Mouse (Mus musculus) forebrain, embryonic 15.5 days (tissue): Measurements from ENCODE around the gene Tspan33. TPM values are rescaled to one million over a fixed set of nuclear protein-coding genes. Genes with fewer than 3 reads are reported as not detected.
"Not testable (repeated sequence)": the region's sequence is repeated elsewhere in the genome, so short reads cannot be mapped to it uniquely, and the experiment has no call there.

Experiments
- ATAC-seq: fragments of 200-750 bp; cut with Nextera tagmentation; replicated peaks from 2 replicates; pipeline ENCODE4 v1.8.0; 2017; ENCODE audit warnings: mild to moderate bottlenecking, moderate TSS enrichment, moderate library complexity
- H3K27ac ChIP-seq: fragments of 300-500 bp; sonication (generic); replicated peaks from 2 replicates; pipeline ENCODE4 v1.5.1; 2015; ENCODE audit warnings: mild to moderate bottlenecking, inconsistent platforms
- H3K27me3 ChIP-seq: fragments of 300-500 bp; sonication (generic); 2 replicates; pipeline ENCODE4 v1.6.1; 2015; ENCODE audit warnings: inconsistent platforms
- H3K36me3 ChIP-seq: fragments of 300-500 bp; sonication (generic); 2 replicates; pipeline ENCODE4 v1.6.1; 2015; ENCODE audit warnings: mild to moderate bottlenecking, inconsistent platforms
- H3K4me1 ChIP-seq: fragments of 300-500 bp; sonication (generic); 2 replicates; pipeline ENCODE4 v1.6.1; 2015; ENCODE audit warnings: inconsistent platforms
- H3K4me2 ChIP-seq: fragments of 300-500 bp; sonication (generic); replicated peaks from 2 replicates; pipeline ENCODE4 v1.6.1; 2015; ENCODE audit warnings: mild to moderate bottlenecking, inconsistent platforms
- H3K4me3 ChIP-seq: fragments of 300-500 bp; sonication (generic); 2 replicates; pipeline ENCODE4 v1.5.1; 2015; ENCODE audit warnings: mild to moderate bottlenecking, inconsistent platforms
- H3K9ac ChIP-seq: fragments of 300-500 bp; sonication (generic); replicated peaks from 2 replicates; pipeline ENCODE4 v1.6.1; 2015; ENCODE audit warnings: mild to moderate bottlenecking, inconsistent platforms
- H3K9me3 ChIP-seq: fragments of 300-500 bp; sonication (generic); 2 replicates; pipeline ENCODE4 v1.6.1; 2016; ENCODE audit warnings: inconsistent platforms
- whole genome bisulfite sequencing: fragments of 180-500 bp; shearing (Covaris S2); methylation state at CpG from one replicate; pipeline ENCODE4 v1.1.7; 2015; ENCODE audit warnings: mixed read lengths; 5-methylcytosine and 5-hydroxymethylcytosine counted together
- polyA plus RNA-seq: library from polyadenylated mRNA; unstranded; fragments of >200 nt; fragmentation: Nextera tagmentation; extraction: Ambion mirVana; gene quantifications from 2 replicates; pipeline ENCODE4 v1.2.1, GENCODE M21; 2015

Tspan33 gene
- polyA plus RNA-seq, 1 experiment from 2014 or later, result 7.4 TPM

DNA sequence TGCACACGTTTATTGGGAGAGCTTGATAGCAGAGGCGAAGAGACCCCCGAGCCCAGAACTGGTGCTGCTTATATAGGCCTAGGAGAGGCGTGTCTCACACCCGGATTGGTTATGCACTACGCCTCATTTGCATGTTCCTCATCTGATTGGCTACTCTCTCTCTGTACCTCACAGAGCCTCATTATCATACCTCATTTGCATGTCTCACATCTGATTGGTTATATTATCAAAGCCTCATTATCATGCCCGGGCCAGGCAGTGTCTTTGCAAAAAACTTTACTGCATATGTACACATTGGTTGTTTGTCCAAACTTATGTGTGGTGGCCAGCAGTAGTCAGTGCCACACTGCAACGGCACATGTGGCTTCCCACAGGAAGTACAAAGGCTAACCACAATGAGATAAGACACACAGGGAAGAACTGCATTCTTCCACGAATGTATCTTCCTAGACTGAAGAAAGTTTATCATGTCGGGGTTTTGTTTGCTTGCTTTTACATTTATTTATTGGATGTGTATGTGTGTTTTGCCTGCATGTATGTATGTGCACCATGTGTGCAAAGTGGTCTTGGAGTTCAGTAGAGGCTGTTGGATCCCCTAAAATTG, 14.0 kb upstream of the Tspan33 start:
- not testable (repeated sequence) for ATAC-seq, H3K9ac ChIP-seq, H3K4me2 ChIP-seq, H3K4me3 ChIP-seq, H3K36me3 ChIP-seq, H3K9me3 ChIP-seq, H3K27ac ChIP-seq, H3K4me1 ChIP-seq, H3K27me3 ChIP-seq
- 88% methylated on average over 10 of the region's 10 CpGs for WGBS

- no peaks in the 10 kb centered on the region for H3K27me3 ChIP-seq
- H3K9me3 ChIP-seq, result no peaks in the 10 kb centered on the region
- no peak for ATAC-seq
- no peaks in the 10 kb centered on the region for H3K36me3 ChIP-seq
- H3K4me2 ChIP-seq, result no peak overlapping the region
- H3K4me3 ChIP-seq, result no peak overlapping the region
- WGBS, result 85% methylated on average over 4 of the region's 4 CpGs
- H3K27ac ChIP-seq, result no peak overlapping the region
- H3K4me1 ChIP-seq, result no peaks in the 10 kb centered on the region
- H3K9ac ChIP-seq, result no peak overlapping the region
Observed at GRCm38 (mm10) chr6:29681853-29682252, 12.2 kb upstream of the Tspan33 start.

GRCm38 (mm10) chr6:29684686-29685085, 9.3 kb upstream of the Tspan33 start:
- H3K9me3 ChIP-seq, result no peaks in the 10 kb centered on the region
- ATAC-seq, result no peak
- H3K27ac ChIP-seq, result no peak overlapping the region
- no peaks in the 10 kb centered on the region for H3K27me3 ChIP-seq
- WGBS, result 91% methylated on average over 4 of the region's 4 CpGs
- H3K4me2 ChIP-seq, result no peak overlapping the region
- H3K9ac ChIP-seq, result no peak overlapping the region
- H3K4me1 ChIP-seq, result no peaks in the 10 kb centered on the region
- no peaks in the 10 kb centered on the region for H3K36me3 ChIP-seq
- no peak overlapping the region for H3K4me3 ChIP-seq

- H3K4me3 ChIP-seq, result no peak overlapping the region
- H3K4me2 ChIP-seq, result no peak overlapping the region
- no peaks in the 10 kb centered on the region for H3K27me3 ChIP-seq
- no peaks in the 10 kb centered on the region for H3K36me3 ChIP-seq
- H3K9me3 ChIP-seq, result no peaks in the 10 kb centered on the region
- no peaks in the 10 kb centered on the region for H3K4me1 ChIP-seq
- ATAC-seq, result no peak
- no peak overlapping the region for H3K9ac ChIP-seq
- H3K27ac ChIP-seq, result no peak overlapping the region
- WGBS, result 82% methylated on average over 4 of the region's 4 CpGs
Observed at GRCm38 (mm10) chr6:29685952-29686351, 8.1 kb upstream of the Tspan33 start.

GRCm38 (mm10) chr6:29689458-29689857, 4.6 kb upstream of the Tspan33 start:
- Histone ChIP-seq H3K27ac (no peak overlapping the region), H3K9me3 (no peaks in the 10 kb centered on the region), H3K4me1 (peaks cover 6% of the 10 kb centered on the region), H3K27me3 (peaks cover 10% of the 10 kb centered on the region; the same call in 1 of the 2 replicates), H3K4me3 (no peak overlapping the region), H3K36me3 (no peaks in the 10 kb centered on the region), H3K9ac (no peak overlapping the region), H3K4me2 (no peak overlapping the region)
- WGBS, result 73% methylated on average over 8 of the region's 8 CpGs
- ATAC-seq, result no peak

DNA sequence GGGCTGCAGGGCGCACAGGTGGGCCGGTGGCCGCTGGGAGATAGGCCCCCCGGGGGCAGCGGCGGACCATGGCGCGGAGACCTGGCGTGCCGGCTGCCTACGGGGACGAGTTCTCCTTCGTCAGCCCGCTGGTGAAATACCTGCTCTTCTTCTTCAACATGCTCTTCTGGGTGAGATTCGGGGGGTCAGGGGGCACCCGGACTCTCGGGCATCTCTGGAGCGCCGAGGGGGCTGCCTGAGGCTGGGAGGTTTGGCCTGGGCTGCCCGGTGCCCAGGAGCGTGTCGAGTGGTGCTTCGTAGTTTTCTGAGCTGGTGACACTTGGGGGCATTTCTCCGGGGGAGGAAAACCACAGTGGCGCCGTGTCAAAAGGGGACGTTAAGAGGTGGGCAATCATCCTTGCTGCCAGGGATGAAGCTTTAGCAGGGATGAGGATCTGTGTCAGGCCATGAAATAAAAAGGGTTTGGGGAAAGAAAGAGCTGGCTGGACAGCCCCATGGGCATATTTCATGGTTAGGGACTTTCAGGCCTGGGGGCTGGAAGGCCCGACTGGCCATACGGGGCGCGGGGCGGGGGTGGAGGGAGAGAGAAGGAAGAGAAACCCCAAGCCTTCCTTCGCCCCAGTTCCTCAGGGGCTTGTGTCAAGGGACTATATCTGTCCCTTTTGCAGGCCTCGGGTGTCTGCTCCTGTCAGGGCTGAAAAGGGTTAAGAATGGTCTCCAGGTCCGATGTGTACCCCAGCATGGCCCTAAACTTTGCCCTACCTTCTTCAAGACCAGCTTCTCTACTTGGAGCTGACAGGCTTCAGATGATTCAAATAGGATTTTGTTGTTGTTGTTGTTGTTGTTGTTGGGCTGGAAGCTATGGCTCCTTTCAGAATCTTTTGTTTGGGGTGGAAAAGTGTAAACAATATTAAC, 610 bp downstream of the Tspan33 start:
- WGBS, result 3% methylated on average over 34 of the region's 35 CpGs
- ATAC-seq, result peak; percentile 44; the same call in 1 of the 2 replicates
- peak overlapping the region; percentile 71 for H3K9ac ChIP-seq
- peak overlapping the region; percentile 96 for H3K4me2 ChIP-seq
- H3K4me1 ChIP-seq, result peaks cover 13% of the 10 kb centered on the region
- H3K36me3 ChIP-seq, result no peaks in the 10 kb centered on the region
- peaks cover 10% of the 10 kb centered on the region; the same call in 1 of the 2 replicates for H3K27me3 ChIP-seq
- no peak overlapping the region for H3K27ac ChIP-seq
- H3K9me3 ChIP-seq, result no peaks in the 10 kb centered on the region
- H3K4me3 ChIP-seq, result peak overlapping the region; percentile 66

- Histone ChIP-seq H3K36me3 (no peaks in the 10 kb centered on the region), H3K9ac (no peak overlapping the region), H3K9me3 (no peaks in the 10 kb centered on the region), H3K4me1 (peaks cover 13% of the 10 kb centered on the region), H3K4me3 (no peak overlapping the region), H3K27me3 (peaks cover 10% of the 10 kb centered on the region; the same call in 1 of the 2 replicates), H3K27ac (no peak overlapping the region), H3K4me2 (peak overlapping the region; percentile 96; the same call in 1 of the 2 replicates)
- no peak for ATAC-seq
- WGBS, result 36% methylated on average over 3 of the region's 3 CpGs
Observed at GRCm38 (mm10) chr6:29695290-29695674, 1.3 kb downstream of the Tspan33 start.

DNA sequence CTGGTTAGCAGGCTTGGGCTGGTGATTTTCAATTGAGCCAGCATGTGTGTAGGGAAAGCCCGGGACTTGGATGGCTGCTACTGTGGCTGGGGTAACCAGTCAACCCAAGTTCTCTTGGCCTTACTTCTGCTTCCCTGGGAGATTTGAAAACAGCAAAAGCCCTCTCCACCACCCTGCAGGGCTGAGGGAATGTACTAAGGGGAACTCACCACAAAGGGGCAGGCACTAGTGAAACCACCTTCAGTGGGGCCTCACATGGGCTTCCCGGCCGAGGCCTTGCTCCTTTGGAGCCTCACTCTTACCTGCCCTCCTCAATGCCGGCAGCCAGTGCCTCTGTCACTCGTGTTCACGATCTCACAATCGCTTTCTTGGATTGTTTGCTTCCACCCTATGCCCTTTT, 2.0 kb downstream of the Tspan33 start:
- Histone ChIP-seq H3K27me3 (peaks cover 10% of the 10 kb centered on the region; the same call in 1 of the 2 replicates), H3K4me2 (no peak overlapping the region), H3K4me1 (peaks cover 13% of the 10 kb centered on the region), H3K27ac (no peak overlapping the region), H3K4me3 (no peak overlapping the region), H3K9ac (no peak overlapping the region), H3K36me3 (no peaks in the 10 kb centered on the region), H3K9me3 (no peaks in the 10 kb centered on the region)
- no peak for ATAC-seq
- 67% methylated on average over 7 of the region's 7 CpGs for WGBS

DNA sequence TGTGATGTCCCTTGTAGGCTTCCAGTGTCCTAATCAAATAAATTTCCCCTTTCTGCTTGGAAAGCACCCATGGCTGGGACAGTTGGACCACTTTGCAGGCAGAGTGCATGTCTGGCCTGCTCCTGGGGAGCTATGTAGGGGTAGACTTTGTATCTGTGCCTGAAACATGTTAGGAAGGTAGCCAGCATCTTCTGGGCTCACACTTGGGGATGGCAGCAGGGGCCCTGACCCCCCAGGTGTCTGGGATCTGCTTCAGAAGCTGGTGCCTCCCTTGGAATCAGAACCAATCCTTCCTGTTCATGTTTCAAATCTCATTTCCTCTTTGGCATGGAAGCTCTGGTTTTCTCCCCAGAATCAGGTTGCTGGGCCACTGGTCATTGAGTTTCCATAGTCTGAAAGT, 3.1 kb downstream of the Tspan33 start:
- ATAC-seq, result no peak
- Histone ChIP-seq H3K4me3 (no peak overlapping the region), H3K27ac (no peak overlapping the region), H3K9ac (no peak overlapping the region), H3K9me3 (no peaks in the 10 kb centered on the region), H3K4me1 (peaks cover 13% of the 10 kb centered on the region), H3K27me3 (peaks cover 6% of the 10 kb centered on the region; the same call in 1 of the 2 replicates), H3K4me2 (no peak overlapping the region), H3K36me3 (no peaks in the 10 kb centered on the region)

DNA sequence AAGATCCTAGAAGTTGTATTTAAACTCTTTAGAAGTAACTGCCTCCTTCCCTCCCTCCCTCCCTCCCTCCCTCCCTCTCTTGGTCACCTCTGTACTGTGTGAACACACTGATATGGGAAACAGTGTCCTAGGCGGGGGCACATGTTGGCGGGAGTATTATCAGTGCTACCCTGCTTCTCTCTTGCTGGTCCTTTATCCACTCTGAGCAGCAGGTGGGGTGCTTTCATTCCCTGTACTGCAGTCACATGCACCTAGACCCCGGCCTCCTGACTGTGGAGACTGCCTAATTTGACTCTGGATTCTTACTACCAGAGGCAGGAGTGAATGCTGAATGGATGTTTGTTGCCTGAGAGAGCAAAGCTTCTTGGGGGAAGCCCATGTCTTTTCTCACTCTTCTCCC, 3.5 kb downstream of the Tspan33 start:
- Histone ChIP-seq H3K4me3 (no peak overlapping the region), H3K27me3 (peaks cover 6% of the 10 kb centered on the region; the same call in 1 of the 2 replicates), H3K4me1 (peaks cover 13% of the 10 kb centered on the region), H3K36me3 (no peaks in the 10 kb centered on the region), H3K4me2 (no peak overlapping the region), H3K9me3 (no peaks in the 10 kb centered on the region), H3K9ac (no peak overlapping the region), H3K27ac (no peak overlapping the region)
- 31% methylated on average over 3 of the region's 3 CpGs for WGBS
- ATAC-seq, result no peak

- H3K4me1 ChIP-seq, result peaks cover 9% of the 10 kb centered on the region
- H3K9me3 ChIP-seq, result no peaks in the 10 kb centered on the region
- WGBS, result 92% methylated on average over 7 of the region's 7 CpGs
- H3K27me3 ChIP-seq, result no peaks in the 10 kb centered on the region
- H3K9ac ChIP-seq, result no peak overlapping the region
- no peak overlapping the region for H3K27ac ChIP-seq
- no peaks in the 10 kb centered on the region for H3K36me3 ChIP-seq
- no peak for ATAC-seq
- no peak overlapping the region for H3K4me2 ChIP-seq
- no peak overlapping the region for H3K4me3 ChIP-seq
Observed at GRCm38 (mm10) chr6:29699085-29699745, 5.2 kb downstream of the Tspan33 start.

DNA sequence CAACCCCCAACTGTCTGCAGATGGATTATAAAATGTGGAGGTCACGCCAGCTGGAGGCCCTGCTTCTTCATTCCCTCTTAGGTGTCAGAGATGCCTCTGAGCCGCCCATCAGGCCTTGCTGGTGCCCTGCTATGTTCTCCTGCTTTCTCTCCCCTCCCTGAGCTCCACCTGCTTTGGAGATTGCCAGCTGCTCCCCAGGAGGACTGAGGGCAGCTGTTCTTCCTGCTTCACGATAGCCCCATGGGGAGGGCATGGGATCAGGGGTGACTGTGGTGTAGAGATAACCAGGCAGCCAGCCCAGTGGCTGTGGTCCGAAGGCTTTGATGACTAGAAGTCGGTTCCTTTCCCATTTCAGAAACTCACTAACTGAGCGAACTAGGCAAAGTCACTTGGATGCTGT, 7.0 kb downstream of the Tspan33 start:
- Histone ChIP-seq H3K27me3 (no peaks in the 10 kb centered on the region), H3K9ac (no peak overlapping the region), H3K4me1 (no peaks in the 10 kb centered on the region), H3K36me3 (no peaks in the 10 kb centered on the region), H3K4me3 (no peak overlapping the region), H3K4me2 (no peak overlapping the region), H3K9me3 (no peaks in the 10 kb centered on the region), H3K27ac (no peak overlapping the region)
- ATAC-seq, result no peak
- WGBS, result 80% methylated on average over 6 of the region's 6 CpGs
